Mouse (Mus musculus) adipocyte (in vitro differentiated cells): ENCODE measurements around the gene Mast3.

ENCODE experiments used
- DNase-seq: peaks from one replicate; pipeline ENCODE4 v3.0.0-alpha.2; 2016; ENCODE audit warnings: low spot score

Mast3 gene

GRCm38 (mm10) chr8:70762118-70762517 lies 42.7 kb downstream of the Mast3 start:
- DNase-seq, result no peak

DNA sequence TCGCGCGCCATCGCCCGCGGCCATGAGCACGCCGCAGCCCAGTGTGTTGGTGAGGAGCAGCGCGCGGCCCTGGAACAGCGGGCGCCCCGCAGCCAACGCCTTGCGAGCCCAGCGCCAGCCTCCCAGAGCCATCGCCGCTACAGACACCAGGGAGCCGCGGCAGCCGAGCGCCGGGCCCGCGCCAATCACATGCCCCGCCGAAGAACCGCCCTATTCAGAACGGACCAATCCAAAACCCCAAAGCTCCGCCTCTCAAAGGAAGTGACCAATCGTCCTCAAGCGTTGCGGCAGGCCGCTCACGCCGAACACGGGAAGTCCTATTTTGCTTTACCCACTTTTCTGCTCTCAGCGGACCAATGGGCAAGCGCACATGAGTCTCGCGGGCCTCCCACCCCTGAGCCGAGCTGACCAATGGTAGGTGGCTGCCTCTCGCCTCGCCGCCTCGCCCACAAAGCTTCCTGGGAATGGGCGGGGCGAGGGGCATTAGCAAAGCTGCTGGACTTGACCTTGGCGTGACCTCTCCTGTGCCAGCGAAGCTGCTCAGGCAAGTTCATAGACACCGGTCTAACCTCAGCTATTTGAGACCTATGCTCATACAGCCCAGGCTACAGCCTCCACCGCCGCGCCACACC lies 44.0 kb downstream of the Mast3 start, which contains the start of gene Mpv17l2:
Gene Mpv17l2 (minus strand): TSS at position 172 of the 632 bp plus-strand sequence.
- DNase-seq, result peak; percentile 99

DNA sequence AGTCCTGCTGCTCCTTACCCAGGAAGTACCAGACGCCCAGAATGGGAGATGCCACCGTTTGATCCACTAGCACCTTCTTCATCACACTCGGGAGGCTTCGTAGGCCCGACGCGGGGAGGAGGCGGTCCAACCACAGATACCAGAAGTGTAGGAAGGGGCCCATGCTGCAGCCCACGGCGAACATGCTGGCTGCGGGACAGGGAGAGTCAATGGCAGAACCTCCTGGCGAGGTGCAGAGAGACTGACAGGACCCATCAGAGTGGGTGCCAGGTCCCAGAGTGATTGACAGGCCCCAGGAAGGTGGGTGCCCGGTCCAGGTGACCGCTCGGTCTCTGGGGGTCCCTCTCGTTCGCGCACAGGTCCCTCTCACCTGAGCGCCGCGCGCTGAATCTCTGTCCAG lies 44.5 kb downstream of the Mast3 start:
- peak; percentile 39 for DNase-seq

GRCm38 (mm10) chr8:70758616-70759561 lies 46.0 kb downstream of the Mast3 start:
- peak; percentile 77 for DNase-seq

DNA sequence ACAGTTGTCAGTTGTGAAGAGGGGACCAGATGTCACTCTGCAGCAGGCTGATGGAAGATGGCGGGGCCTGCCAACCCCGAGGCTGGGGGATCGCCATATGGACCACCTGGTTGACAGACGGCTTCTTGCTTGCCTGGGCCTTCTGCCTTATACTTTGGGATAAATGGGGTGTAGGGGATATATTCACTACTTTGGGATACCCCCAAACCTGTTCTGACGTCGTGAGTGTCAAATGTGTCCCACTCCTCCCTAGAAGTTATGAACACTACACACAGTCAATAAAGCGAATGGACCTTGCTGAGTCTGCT lies 46.6 kb downstream of the Mast3 start:
- DNase-seq, result no peak

GRCm38 (mm10) chr8:70757523-70758307 lies 47.1 kb downstream of the Mast3 start:
- DNase-seq, result peak; percentile 68

- DNase-seq, result no peak
Observed at GRCm38 (mm10) chr8:70756476-70757040, 48.3 kb downstream of the Mast3 start.

- no peak for DNase-seq
Observed at GRCm38 (mm10) chr8:70755661-70756475, 49.0 kb downstream of the Mast3 start.

DNA sequence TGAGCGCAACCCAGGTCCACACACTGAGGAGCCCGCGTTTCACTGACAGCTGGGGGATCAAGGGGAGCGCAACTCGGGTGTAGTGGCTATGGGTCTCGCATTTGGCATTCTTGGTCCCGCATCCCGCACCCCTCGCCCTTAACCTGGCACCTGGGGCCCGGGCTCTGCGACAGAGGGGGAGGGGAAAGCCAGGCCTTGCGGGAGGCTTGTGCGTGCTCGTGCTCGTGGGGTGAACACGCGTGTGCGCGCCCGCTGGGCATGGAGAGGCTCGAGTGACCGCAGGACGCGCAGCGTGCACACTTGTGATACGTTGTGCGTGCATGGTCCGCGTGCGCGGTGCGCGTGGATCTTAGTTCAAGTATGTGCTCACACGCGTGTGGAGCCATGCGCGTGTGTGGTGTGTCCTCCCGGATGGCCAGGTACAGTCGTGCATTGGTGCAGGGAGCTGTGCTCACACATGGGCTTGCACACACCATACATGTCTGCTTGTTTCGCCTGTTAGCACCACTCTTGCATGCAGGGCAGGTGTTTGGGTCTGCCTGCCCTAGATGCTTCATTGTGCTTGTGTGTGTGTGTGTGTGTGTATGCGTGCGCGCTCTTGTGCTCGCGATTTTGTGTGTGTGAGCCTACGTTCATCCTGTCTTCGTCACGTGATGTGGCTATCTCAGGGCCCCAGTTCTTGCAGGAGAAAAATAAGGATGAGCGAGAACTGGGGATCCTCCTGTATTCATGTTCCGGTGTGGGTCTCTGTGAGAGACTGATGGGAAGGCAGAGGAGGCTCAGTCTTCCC lies 49.8 kb downstream of the Mast3 start:
- DNase-seq, result peak; percentile 55

DNA sequence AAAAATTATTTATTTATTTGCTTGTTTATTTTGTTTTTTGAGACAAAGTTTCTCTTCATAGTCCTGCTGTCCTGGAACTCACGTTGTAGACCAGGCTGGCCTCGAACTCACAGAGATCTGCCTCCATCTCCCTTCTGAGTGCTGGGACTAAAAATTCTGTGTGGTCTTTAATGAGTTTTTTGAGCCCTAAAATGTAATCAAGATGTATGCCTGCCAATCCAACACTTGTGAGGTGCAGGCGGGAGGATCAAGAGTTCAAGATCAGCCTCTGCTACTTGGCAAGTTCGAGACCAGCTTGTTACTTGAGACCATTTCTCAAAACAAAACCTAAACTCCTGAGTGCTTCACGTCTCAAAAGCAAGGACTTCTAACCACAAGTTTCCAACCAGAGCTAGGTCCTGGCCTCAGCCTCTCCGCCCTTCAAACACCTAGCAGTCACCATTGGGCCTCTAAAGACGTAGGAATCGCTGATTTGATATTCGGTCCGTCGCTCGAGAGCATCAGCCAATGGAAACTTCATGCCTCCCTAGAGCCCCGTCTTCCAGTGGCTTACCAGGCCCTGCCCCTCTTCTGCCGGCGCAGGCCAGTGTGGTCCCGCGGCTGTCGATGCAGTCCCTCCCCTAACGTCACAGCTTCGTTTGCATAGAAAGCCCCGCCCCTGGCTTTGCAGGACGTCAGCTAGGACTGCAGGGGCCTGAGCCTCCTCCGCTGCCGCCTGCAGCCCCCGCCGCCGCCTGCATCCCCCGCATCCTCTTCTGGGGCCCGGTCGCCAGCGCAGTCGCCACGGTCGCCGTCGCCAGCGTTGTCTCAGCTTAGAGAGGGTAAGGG lies 50.6 kb downstream of the Mast3 start, which contains the start of gene Rab3a:
Gene Rab3a (plus strand): TSS at position 637 of the 828 bp plus-strand sequence.
- DNase-seq, result peak; percentile 99

- DNase-seq, result no peak
Observed at GRCm38 (mm10) chr8:70753151-70753550, 51.7 kb downstream of the Mast3 start.

DNA sequence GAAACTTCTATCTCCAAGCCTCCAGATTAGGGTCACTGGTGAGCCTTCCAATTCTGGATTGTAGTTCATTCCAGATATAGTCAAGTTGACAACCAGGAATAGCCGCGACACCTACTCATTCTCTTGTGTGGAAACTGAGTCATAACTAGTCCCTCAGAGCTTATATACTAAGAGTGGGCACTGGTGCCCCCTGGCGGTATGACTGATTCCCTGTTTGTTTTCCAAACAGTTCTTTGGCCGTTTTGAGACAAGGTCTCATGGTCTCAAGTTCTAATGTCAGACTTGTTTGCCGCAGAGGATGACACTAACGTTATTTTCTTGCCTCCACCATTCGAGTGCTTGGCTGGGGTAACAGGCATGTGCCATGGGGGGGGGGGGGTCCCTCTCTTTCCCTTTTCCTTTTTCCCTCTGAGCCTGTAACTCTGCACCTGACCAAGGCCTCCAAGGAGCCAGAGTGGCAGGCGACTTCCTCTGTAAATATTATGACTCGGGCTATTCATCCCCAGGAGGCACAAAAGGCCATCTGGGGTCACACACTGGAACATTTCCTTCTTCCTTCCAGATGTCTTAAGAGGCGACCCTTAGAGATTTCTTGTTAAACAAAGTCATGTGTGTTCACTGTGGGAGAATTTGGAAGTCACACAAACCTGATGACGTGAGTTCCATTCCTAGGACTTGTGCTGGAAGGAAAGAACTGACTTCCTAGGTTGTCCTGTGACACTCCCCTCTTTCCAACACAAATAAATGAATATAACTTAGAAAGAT lies 52.7 kb downstream of the Mast3 start:
- DNase-seq, result peak; percentile 90

GRCm38 (mm10) chr8:70750128-70750680 lies 54.6 kb downstream of the Mast3 start:
- DNase-seq, result no peak

DNA sequence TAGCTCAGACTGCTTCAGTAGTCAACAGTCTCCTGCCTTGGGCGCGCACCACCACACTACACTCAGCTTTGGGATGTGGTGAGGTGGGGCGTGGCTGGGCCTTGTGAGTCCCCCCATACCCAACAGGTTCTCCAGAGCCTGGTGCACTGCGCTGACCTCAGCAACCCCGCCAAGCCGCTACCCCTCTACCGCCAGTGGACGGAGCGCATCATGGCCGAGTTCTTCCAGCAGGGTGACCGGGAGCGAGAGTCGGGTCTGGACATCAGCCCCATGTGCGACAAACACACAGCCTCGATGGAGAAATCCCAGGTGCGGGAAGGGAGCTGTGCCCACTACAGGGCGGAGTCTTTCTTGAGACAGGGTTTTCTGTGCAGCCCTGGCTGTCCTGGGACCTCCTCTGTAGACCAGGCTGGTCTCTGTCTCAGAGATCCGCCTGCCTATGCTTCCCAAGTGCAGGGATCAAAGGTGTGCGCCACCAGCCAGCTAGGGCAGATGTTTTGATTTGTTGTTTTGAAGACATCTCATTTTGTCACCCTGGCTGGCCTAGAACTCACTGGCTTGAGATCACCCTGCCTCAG lies 55.7 kb downstream of the Mast3 start:
- no peak for DNase-seq

GRCm38 (mm10) chr8:70748246-70749096 lies 56.4 kb downstream of the Mast3 start:
- DNase-seq, result no peak

DNA sequence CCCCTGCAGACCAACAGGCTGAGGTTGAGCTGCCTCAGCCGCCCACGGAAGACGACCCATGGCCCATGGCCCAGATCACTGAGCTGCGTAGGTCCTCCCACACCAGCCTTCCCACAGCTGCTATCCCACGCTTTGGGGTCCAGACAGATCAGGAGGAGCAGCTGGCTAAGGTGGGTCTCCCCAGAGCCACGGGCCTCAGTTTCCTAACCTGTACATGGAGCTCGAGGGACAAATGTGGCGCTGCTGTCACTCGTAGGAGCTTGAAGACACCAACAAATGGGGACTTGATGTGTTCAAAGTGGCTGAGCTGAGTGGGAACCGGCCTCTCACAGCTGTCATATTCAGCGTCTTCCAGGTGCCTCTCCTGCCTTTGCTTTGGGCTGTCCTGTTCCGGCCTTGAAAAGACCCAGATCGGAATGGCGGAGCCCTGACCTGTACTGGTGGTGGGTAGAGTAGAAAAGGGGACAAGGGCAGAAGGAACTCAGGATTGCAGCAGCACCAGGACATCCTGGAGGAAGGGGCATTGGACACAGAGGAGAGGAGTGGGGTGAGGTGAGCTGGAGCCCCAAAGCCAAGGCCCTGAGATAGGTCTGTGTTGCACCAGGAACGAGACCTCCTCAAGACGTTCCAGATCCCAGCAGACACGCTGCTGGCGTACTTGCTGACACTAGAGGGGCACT lies 57.5 kb downstream of the Mast3 start:
- DNase-seq, result no peak
